Mouse (Mus musculus) heart, adult 8-10 months (tissue): ENCODE measurements around the gene Tnni3. TPM values are rescaled to one million over a fixed set of nuclear protein-coding genes. Genes with fewer than 3 reads are reported as not detected.

ENCODE experiments used
- DNase-seq: peaks from one replicate; pipeline ENCODE4 v3.0.0; 2022; ENCODE audit warnings: low spot score
- total RNA-seq, 4 experiments: library from RNA; stranded (reverse); gene quantifications; 2 replicates each; pipeline ENCODE4 v1.2.4; 2022

Gene Tnni3
- total RNA-seq, 4 experiments from 2014 or later: 9,443 to 11,840 (median 11,050) TPM

DNA sequence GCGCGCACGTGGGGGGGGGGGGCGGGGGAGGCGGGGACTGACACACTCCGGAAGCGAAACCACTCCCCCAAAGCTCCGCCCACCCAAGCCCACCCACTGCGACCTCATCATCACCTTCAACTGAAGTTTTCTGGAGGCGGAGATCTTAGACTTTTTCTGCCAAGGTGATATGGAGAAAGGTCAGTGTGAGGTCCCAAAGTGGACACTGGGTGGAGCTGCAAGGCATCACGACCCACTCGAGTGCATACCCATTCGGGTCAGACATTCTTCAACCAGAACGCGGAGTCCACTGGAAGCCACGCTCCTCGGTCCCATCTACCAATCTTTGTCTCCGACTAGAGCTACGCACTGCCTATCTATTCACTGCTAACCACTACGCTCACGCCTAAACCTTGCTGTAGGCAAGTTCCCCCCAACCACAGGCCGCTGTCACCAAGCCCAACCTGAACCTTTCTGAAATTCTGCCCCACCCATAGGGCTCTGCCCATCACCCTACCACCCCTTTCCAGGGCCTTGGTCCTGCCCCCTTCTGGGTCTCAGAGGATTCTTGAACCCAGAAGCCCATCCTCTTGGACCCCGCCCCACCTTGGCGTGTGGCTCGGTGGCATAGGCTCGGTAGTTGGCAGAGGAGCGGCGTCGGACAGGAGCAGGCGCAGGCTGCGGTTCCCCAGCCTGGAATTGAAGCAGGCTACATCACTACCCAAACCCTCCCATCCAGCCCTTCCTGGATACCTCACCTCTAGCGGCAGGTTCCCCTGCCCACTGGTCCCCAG, 2.6 kb downstream of the Tnni3 start:
- no peak for DNase-seq

DNA sequence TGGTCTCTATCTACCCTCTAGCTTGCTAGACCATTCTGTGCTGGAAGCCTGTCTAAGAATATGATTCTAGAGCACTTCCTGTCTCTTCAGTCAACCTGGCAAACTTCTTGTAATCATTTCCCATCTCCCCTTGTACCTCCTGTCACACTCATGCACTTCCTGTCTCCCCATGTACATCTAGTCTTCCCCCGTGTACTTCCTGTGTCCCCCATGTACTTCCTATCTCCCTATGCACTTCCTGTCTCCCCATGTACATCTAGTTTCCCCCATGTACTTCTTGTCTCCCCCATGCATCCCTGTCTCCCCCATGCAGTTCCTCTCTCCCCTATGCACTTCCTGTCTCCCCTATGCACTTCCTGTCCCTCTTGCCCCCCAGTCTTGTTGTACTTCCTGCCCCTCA, 5.5 kb downstream of the Tnni3 start:
- DNase-seq: no peak

DNA sequence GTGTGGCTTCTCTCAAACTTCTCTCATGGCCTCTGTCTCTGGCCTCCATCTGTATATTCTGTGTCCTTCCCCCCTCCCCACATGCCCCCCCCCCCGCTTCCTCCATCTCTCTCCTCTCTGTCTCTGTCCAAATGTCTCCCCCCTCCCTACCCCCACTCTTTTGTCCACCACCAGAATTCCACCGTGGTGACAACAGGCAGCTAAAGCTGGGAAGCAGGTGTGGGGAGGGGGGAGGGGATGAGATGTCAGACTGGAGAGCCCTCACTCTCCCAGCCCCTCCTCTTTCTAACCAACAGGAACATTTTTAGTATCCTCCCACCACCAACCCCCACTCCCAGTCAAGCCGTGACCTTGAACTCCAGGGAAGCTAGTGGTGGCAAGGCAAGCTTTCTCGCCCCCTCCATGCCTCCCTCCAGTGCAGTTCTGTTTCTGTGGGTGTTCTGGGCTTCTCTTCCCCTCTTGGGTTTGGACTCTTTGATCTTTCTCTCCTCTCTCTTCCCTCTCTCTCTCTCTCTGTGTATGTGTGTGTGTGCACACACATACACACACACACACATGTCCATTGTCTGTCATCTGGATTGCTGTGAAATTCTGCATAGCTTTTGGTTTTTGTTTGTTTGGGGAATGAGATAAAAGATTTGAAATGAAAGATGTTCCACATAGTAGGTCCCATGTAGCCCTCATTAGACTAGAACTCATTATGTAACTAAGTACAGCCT, 7.5 kb downstream of the Tnni3 start, which contains the start of gene Tnnt1:
TSS of gene Tnnt1 (minus strand) at position 51 of the 719 bp plus-strand sequence.
- DNase-seq: no peak

DNA sequence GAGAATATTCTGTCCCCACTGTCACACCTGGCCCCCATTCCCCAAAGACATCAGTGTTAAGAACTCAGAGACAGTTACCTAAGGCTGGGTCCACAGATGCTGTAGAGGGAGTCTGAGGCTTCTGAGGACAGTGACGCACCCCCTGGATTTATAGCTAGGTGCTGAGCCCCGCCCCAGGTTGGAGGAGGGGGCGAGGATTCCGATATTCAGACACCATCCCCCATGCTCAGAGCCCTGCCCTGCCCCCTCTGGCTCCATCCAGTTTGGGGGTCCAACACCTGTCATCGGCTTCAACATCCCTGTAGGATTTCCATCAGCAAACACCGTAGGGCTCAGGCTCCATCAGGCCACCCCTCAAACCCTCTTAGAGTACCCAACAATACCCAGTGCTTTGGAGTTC, 8.2 kb downstream of the Tnni3 start:
- no peak for DNase-seq

DNA sequence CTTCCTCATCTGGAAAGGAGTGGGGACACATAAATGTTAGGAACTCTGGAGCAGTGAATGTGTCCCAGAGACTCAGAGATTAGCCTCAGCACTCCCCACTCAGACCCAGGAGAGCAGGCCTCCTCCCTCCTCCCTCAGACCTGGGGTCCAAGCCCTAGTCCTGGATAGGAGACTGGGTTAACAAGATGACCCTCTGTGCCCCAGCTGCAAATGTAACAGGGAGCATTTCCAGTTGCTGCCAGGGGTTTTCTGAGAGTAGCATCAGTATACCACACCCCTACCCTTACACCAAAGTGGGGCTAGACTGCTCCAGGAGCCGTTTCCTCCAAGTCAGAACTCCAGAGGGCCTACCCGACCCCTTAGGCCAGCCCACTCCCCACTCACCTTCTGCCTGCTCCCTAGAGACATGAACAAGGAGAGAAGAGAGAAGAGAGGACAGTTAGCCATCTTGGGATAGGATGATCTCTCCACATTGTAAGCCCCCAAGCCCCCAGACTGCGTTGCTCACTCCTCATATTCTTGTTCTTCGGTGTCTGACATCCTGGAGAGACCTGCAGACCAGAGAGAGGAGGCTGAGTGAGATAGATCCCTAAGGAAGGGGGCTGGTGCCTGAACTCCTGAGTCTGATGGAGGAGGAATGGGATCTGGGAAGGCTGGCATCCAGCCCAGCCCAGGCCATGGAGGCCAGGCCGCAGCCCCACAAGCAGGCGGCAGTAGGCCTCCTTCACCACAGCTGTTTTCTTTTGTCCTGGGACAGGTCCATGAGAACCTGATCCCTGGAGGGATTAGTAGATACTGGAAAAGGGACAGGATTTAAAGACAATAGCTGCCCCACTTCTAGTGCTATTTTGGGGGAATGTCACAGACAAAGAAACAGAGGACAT, 10.0 kb downstream of the Tnni3 start:
- DNase-seq: no peak

DNA sequence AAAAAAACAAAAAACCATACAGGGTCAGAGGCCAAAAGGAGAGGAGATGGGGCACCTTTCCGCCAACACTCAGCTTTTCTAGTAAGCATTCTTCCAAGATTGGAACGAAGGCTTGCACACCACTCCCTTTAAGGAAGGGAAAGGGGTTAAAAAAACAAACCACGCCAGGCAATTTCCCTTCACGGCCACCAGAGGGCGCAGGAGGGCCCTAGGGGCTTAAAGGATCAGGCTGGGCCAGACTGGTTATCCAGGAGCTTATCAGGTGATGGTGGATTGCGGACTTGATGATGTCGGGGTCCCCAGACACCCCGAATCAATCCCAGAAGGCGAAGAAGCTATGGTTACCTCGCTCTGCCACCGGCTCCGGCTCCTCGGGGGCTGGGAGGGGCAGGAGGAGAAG, 10.8 kb downstream of the Tnni3 start:
- no peak for DNase-seq

DNA sequence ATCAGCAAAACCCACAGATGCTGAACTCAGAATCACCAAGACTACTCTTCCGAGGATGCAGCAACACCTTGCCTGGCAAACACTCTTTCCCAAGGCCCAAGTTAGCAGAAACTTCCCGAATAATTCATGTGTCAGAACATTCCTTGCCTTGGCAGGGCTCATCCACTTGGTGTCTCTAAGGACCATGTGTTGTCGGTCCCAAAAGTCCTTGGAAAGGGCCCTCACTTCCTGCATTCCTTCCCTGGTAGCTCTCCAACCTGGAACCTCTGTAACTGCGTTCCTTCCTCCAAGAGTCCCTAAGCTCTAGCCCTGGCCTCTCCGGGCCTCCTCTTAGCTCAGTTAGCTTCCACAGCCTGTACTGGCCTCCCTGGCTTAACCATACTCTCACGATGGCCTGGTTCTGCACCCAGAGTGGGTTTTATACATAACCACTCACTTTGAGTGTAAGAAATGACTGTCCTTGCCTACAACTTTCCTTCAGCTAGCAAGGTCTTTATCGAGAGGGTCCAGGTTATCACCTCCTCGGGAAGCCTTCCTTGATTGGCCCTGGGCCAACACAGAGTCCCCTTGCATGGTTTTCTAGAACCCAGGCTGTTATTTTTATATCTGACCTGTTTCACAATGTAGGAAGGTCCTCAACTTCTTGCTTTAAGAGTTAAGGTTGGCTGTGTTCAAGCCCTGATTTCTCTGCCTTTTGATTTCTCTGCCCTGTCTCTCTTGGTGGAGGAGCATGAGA, 12.4 kb downstream of the Tnni3 start:
- no peak for DNase-seq

DNA sequence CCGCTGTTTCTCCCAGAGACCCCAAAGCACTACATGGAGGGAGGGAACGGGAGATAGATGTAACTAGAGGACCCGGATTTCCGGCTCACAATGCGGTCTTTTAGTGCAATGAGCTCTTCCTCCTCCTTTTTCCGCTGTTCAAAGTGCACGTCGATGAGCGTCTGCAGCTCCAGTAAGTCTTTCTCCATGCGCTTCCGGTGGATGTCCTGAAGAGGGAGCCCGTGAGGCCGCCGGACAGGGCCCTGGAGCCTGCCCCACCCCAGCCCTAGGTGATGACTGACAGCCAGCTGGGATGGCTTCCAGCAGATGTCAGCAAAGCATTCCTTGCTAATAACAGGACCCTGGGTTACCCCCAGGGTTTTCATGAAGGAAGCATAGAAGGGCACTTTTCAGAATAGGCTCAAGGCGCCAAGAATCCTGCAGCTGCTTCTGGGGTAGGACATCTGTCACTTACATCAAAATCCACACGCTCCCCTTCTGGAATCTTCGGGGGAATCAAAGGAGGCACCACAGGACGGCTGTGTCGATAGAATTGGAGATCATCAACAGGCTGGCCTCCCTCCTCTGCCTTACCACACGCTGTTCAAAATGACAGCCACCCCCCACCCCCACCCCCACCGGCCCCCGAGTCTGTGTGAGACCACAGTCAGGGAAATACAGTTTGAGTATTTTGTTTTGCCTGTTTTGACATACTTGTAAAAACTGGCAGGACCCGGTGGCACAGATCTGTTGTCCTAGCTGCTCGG, 14.0 kb downstream of the Tnni3 start:
- DNase-seq: peak; percentile 84

DNA sequence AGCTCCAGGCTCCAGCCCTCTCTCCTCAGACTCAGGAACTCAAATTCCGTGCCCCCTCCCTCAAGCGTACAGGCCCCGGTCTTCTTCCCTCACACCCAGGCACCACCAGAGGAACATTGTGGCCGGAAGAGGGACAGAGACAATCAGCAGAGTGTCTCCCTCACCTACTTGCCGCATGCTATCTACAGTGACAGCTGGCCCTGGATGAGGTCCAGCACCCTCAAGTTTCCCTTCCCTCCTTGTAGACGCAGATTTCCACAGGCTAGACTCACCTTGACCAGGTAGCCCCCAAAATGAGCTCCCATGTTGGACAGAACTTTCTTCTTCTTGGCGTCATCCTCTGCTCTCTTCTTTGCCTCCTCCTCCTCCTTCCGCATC, 15.3 kb downstream of the Tnni3 start:
- DNase-seq: no peak

DNA sequence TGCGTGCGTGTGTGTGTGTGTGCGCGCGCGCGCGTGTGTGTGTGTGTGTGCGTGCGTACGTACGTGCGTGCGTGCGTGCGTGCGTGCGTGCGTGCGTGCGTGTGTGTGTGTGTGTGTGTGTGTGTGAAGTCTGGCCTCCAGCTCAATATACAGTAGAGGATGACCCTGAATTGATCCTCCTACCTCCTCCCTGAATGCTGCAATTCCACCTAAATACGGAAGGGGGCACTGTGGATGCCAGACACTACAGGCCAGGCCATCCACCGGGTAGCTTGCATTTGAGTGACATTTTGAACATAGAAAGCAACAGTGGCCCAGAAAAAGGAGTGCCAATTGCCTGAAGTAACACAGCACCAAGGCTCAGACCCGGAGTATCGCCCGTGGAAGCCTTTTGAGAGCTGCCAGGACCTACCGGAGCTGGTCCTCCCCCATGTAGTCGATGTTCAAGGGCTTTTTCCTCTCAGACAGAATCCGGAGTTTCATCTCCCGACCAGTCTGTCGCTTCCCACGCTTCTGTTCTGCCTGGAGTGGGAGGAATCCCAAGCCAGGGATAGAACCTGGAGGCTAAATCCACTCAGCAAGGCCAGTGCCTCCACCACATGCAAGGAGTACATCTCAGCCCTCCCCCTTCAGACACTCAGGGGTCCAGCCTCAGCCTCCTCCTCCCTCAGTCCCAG, 15.8 kb downstream of the Tnni3 start:
- DNase-seq: no peak

DNA sequence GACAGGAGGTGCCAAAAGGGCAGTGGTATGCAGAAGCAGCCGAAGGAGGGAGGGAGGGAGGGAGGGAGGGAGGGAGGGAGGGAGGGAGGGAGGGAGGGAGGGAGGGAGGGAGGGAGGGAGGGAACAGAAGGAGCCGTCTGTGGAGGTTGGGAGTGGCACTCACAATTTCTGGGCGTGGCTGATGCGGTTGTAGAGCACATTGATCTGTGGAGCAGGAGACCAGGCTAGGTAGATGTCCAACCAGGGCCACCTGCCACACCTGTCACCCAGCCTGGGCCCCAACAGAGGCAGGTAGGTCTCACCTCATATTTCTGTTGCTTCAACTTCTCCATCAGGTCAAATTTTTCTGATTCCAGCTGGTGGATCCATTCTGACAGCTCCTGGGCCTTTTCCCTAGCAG, 16.8 kb downstream of the Tnni3 start:
- no peak for DNase-seq

DNA sequence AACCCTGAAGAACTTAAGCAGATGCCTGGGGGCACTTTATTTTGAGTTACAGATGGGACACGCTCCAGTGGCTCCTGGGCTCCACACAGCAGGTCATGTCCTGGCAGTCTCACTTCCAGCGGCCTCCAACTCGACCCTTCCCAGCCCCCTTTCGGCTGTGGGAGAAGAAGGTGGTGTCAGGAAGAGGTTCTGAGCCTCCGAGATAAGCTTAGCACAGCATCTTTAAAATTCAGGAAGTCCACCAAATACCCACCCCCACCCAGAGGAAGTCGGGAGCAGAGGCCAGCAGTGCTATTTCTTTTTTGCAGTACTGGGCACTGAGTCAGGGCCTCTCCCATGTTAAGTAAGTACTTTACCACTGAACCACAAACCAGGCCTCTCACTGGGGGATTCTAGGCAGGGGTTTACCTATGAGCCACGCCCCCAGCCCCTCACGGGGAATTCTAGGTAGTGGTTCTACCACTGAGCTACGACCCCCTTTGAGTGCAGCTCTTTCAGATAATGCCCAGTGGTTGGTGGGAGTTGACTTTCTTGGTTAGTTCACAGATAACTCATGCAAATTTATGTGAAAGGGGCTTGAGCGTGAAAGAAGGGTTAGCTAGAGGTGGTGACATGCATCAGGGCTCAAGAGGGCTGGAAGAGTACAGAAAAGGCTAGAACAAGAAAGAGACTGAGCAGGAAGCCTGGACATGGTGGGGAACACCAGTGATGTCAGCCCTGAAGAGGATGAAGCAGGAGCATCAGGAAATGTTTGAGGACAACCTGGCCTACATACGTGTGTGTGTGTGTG, 19.2 kb downstream of the Tnni3 start:
- no peak for DNase-seq

DNA sequence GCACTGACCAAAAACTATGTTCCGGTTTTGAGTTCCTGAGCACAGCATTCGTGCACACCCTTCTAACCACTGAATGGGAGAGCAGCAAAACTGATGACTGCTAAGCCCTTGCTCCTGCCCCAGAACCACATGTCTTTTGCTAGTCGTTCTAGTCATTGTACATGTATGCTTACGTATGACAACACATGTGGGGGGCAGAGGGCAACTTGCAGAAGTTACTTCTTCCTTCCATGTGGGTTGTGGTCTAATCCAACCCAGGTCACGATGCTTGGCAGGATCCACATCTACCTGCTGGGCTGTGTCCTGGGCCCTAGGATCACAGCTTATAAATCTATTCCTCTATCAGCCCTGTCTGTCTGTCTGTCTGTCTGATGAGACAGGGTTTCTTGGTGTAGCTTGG, 20.2 kb downstream of the Tnni3 start:
- DNase-seq: no peak

DNA sequence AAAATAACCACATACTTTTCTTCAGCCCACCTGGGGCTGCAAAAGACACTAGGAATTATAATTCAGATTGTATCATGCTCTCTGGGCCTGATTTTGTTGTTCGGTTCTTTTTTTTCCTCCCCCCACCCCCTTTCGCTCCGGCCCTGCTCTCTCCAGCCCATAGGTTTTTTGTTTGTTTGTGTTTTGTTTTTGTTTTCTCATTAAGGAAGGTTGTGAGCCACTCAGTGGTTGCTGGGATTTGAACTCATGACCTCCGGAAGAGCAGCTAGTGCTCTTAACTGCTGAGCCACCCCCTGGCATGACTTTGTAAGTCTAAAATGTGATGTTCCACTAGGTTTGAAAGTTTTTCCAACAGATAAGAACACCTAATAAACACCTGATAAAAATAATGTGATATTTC, 20.9 kb downstream of the Tnni3 start:
- no peak for DNase-seq

DNA sequence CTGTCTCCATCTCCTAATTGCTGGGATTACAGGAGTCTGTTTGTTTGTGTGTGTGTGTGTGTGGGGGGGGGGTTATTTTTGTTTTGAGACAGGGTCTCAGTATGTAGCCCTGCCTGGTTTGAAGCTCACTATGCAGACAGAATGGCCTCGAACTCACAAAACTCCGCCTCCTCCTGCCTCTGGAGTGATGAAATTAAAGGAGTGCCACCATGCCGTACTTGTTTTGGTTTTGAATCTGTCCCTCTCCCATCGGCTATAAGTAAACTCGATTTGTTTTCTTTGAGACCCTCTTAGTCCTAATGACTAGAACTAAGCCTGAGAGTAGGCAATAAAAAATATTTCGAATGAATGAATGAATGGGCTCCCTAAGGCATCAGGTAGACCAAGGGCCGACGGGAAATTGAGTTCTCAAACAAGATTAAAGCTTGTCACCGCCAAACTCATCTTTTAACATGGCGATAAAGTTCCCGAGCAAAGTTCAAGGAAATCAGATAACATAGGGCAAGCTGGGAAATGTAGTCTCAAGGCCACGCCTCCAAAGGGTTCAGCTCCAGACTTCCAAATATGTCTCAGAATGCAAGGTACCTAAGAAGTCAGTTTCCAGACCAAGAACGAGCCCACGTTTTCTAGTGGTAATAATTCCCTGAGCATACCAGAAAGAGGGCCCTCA, 21.5 kb downstream of the Tnni3 start:
- peak; percentile 70 for DNase-seq

DNA sequence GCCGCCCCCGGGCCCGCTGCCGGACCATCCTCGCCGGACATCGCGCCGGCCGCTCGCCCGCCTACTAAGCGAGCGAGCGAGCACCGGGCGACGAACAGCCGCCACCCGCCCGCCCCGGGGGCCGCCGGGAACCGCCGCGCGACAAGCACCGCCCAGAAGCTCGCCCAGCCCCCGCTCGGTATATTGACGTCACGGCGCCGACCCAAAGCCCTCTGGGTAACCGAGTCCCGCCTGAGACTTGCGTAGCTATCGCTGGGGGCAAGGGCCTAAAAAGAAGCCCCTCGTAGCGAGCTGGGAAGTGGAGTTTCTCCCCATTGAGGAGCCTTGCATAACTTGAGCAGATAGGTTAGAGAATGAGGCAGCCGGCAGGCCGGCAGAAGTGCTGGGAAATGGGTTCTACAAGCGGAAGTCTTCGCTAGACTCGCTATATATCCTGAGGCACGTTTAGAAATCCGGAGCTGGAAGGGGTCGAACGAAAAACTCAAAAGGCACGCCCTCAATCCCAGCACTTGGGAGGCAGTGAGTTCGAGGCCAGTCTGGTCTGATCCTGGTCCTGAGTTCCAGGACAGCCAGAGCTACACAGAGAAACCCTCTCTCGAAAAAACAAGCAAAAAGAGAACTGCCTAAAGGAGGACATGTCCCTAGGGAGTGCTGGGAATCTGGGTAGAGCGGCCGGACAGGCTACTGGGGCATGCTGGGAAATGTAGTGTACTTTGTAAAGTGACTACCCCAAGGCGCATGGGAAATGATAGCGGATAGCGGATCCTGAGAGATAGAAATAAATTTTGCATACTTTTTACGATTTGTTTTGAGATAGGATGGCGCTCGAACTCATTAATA, 22.3 kb downstream of the Tnni3 start, which contains the start of gene Ppp1r12c:
TSS of gene Ppp1r12c (minus strand) at position 123 of the 840 bp plus-strand sequence.
- peak; percentile 97 for DNase-seq

DNA sequence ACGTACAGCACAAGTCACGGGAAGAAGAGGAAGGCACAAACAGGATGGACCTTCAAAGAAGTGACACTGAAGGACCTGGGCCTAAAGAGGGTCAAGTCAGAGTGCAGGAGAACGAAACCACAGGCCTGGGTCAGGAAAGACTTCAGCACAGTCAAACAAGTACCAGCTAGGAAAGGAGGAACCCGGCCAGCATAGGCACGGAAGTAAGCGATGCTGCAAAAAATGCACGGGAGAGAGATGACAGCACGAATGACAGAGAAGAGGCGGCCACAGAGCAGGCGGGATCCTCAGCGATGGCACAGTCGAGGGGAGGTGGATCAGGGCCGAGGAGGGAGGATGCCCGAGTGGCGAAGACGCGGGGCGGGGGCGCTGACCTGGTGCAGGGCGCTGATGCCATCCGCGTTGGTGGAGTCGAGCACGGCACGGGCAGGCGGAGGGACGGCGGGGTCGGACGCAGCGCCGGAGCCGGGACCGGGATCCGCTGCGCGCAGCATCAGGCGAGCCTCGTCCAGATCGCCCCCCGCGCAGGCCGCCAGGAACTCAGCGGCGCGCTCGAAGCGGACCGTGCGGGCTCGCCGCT, 23.0 kb downstream of the Tnni3 start:
- DNase-seq: no peak
